Mouse (Mus musculus): ENCODE data around the gene Gm49721. TPM values are rescaled to one million over a fixed set of nuclear protein-coding genes. Genes with fewer than 3 reads are reported as not detected.
"Not testable (repeated sequence)": the region's sequence is repeated elsewhere in the genome, so short reads cannot be mapped to it uniquely, and the experiment has no call there.

The Gm49721 gene
- polyA plus RNA-seq, 1 experiment from 2014 or later = not detected

DNA sequence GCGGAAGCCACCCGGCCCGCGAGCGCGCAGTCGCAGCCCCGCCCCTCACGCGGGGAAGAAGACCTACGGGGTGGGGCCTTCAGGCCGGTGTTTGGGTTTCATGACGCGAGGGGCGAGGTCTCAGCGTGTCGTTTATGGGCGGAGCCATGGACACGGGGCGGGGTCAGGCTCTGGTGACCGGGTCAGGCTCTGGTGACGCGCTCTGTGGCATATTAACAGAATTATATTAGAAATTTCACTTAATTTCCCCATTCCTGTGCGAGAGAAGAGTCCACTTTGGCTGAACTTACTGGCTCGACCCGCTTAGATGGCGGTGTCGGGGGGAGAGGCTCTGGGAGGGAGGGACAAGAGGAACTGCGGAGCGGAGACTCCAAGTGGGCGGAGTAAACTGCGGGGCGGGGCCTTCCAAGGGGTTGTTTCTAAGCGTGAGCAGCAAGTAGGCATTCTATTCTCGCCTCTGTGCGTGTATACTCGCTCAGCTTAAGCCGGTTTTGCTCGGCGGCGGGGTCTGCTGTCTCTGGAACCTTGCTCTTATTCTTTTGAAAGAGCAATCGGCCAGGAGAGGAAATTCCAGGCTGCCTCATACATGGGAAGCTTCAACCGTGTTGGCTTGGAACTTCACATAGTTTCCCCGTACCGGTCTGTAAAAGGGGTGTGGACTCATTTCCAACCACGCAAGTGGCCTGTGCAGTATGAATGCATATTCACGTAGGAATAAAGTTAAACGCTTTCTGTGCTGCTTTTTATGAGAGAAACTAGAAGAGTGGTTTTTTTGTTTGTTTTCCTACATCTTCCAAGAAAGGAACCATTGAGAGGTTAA, 17.3 kb upstream of the Gm49721 start:
- H3K4me2 ChIP-seq (replicated peaks) = peak overlapping the region; percentile 43
- H3K9me3 ChIP-seq (replicated peaks); H3K4me1 ChIP-seq; H3K36me3 ChIP-seq; H3K27me3 ChIP-seq; H3K9ac ChIP-seq; H3K27ac ChIP-seq (replicated peaks): not testable (repeated sequence)
- under 1% methylated on average over 21 of the region's 48 CpGs for WGBS
- peak; percentile 98 for ATAC-seq (ENCODE audit: insufficient number of reproducible peaks, low FRiP score, low TSS enrichment, low read depth)
- H3K4me3 ChIP-seq (replicated peaks) = peak overlapping the region; percentile 52

DNA sequence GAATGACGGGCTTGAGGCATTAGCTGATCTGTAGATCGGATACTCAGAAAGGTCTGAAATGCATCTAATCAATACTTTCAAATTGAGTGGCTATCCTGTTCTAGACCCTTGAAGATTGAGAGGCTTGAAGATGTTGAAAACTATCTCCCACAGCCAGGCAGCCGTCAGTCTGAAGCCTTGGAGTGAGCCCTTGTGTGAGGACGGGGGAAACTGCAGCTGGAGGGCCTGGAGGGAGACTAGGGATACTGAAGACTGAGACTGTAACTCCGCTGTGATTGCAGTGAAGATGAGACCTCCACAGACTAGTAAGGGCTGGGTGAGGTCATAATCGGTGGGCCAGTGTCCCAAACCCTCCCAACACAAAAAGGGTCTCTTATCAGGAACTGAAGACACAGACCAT, 16.4 kb upstream of the Gm49721 start:
- ATAC-seq (ENCODE audit: insufficient number of reproducible peaks, low FRiP score, low TSS enrichment, low read depth); H3K4me3 ChIP-seq (replicated peaks); H3K4me1 ChIP-seq; H3K9ac ChIP-seq; H3K27ac ChIP-seq (replicated peaks); H3K4me2 ChIP-seq (replicated peaks); H3K9me3 ChIP-seq (replicated peaks); H3K27me3 ChIP-seq; H3K36me3 ChIP-seq: not testable (repeated sequence)
- 67% methylated on average over 4 of the region's 6 CpGs for WGBS

DNA sequence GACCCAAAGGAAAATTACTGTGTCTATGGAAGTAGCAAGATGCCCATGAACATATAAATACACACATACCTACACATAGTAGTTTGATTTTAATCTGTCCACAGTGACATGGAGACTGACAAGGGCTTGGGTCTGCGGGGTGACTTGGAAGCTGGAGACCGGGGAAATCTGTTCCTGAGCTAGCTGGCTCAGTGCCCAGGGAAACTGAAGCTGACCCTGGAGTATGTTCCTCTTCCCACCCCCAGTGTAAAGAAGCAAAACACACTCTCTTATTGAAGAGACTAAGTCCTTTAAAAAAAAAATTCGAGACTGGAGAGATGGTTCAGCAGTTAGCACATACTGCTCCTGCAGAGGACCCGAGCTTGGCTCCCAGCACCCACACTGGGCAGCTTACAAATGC, 15.8 kb upstream of the Gm49721 start:
- not testable (repeated sequence) for H3K27ac ChIP-seq (replicated peaks); H3K9me3 ChIP-seq (replicated peaks); H3K36me3 ChIP-seq; H3K27me3 ChIP-seq; ATAC-seq (ENCODE audit: insufficient number of reproducible peaks, low FRiP score, low TSS enrichment, low read depth); H3K9ac ChIP-seq; H3K4me3 ChIP-seq (replicated peaks); H3K4me2 ChIP-seq (replicated peaks); H3K4me1 ChIP-seq
- 57% methylated on average over 4 of the region's 4 CpGs for WGBS

DNA sequence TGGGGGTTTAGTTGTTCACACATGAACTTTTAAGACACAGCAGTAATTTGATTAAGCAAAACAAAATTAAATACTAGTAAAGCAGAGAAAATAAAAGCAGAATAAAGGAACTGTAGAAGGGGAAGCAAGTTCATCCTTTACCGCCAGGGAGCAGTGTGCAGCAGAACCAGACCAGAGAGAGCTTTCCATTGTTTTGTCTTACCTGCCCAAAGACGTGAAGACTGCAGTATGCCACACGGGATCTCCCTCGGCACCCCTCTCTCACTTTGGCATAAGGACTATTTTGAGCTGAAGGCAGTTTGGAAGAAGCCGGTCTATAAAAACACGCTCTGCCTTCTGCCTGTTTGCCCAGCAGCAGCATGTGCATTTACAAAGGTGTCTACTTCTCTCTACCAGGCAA, 13.3 kb upstream of the Gm49721 start:
- not testable (repeated sequence) for H3K27me3 ChIP-seq; H3K36me3 ChIP-seq; H3K9me3 ChIP-seq (replicated peaks); H3K4me1 ChIP-seq; H3K4me3 ChIP-seq (replicated peaks); ATAC-seq (ENCODE audit: insufficient number of reproducible peaks, low FRiP score, low TSS enrichment, low read depth); H3K27ac ChIP-seq (replicated peaks); H3K9ac ChIP-seq; H3K4me2 ChIP-seq (replicated peaks)
- WGBS = 15% methylated on average over 6 of the region's 6 CpGs

DNA sequence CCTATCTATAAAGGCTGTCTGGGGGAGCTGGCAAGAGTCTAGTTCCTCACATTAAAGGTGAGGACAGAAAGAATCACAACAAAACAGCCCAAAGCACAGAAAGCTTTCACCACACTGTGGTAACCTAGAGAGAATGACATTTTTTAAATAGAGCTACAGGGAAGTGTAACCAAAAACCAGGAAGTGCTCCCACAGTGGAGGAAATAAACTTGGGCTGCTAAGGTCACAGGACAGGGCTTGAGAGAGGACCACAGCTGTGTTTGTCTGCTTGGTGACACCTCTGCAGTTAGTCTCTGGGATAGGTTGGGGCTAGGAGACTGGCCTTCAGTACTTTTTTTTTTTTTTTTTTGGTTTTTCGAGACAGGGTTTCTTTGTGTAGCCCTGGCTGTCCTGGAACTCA, 11.0 kb upstream of the Gm49721 start:
- WGBS = 29% methylated on average over 1 of the region's 1 CpGs
- not testable (repeated sequence) for H3K4me3 ChIP-seq (replicated peaks); H3K36me3 ChIP-seq; H3K9me3 ChIP-seq (replicated peaks); H3K4me1 ChIP-seq; H3K9ac ChIP-seq; H3K27me3 ChIP-seq; H3K27ac ChIP-seq (replicated peaks); H3K4me2 ChIP-seq (replicated peaks); ATAC-seq (ENCODE audit: insufficient number of reproducible peaks, low FRiP score, low TSS enrichment, low read depth)

DNA sequence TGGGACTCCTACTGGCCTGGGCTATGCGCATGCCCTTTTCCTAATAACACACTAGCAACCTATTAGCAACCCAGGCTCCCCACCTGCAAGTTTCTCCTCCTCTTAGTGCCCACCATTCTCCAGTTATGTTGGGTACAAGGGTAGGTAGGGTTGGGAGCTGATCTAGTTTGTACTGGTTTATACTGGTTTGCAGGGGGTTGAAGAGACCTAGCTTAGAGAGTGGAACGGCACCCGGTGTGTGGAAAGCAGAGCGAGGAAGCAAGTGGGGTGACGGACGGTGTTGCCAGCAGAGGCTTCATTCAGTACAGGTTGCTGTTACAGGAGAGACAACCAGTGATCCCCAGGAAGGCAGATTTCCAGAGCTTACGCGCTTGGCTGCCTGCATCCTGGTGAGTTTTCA, 8.4 kb upstream of the Gm49721 start, which contains the start of gene Rnaset2b:
Rnaset2b (plus strand) TSS at position 301 of the 400 bp plus-strand sequence.
- not testable (repeated sequence) for H3K4me3 ChIP-seq (replicated peaks); H3K9me3 ChIP-seq (replicated peaks); ATAC-seq (ENCODE audit: insufficient number of reproducible peaks, low FRiP score, low TSS enrichment, low read depth); H3K27me3 ChIP-seq; H3K4me1 ChIP-seq; H3K4me2 ChIP-seq (replicated peaks); H3K9ac ChIP-seq; H3K27ac ChIP-seq (replicated peaks); H3K36me3 ChIP-seq
- 88% methylated on average over 1 of the region's 8 CpGs for WGBS

DNA sequence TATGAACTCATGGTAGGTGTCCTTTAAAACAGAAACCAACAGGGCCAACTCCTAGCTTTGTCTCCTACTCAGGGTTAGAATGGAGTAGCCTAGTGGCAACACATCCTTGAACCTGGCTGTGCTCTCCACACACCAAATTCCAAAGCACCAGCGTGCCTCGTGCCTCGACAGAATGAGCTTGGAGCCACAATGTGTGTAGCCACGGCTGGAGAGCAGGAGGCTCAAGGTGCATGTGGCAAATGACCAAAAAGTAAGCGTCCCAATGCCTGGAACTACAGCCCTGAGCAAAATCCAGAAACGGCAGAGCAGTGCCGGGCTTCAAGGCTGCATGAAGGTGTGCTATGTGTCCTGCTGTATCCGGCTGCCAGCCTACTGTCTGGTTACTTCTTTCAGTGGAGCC, 7.5 kb upstream of the Gm49721 start:
- WGBS = 75% methylated on average over 8 of the region's 8 CpGs
- peak; percentile 11; the same call in 1 of the 2 replicates for ATAC-seq (ENCODE audit: insufficient number of reproducible peaks, low FRiP score, low TSS enrichment, low read depth)

DNA sequence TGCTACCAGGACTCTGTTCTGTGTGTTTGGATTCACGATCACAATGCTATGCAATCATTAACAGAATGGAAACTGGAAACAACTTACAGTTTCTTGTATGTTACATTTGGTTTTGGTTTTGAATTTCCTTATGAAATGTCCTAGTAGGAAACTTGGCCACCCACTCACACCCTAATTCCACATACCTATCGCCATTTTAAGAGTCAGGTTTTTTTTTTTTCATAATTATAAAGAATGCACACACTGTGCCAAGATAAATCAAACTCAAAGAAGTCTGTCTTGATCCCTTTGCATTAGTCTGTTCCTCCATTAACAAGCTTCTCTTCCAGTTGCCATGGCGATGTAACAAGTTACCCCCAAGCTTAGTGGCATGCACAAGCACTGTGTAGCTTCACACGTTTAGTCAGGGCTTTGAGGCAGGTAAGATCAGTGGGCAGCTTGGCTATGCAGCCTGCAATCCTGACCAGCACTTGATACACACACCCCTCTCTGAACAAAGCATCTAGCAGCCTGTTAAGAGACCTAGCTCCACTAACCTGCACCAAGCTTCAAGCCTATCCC, 5.8 kb upstream of the Gm49721 start:
- H3K9me3 ChIP-seq (replicated peaks); ATAC-seq (ENCODE audit: insufficient number of reproducible peaks, low FRiP score, low TSS enrichment, low read depth); H3K4me2 ChIP-seq (replicated peaks); H3K4me3 ChIP-seq (replicated peaks); H3K9ac ChIP-seq; H3K27me3 ChIP-seq; H3K27ac ChIP-seq (replicated peaks); H3K36me3 ChIP-seq; H3K4me1 ChIP-seq: not testable (repeated sequence)
- WGBS = 51% methylated on average over 4 of the region's 4 CpGs

More for the DNA sequence above, 7.5 kb upstream of the Gm49721 start:
- not testable (repeated sequence) for H3K4me2 ChIP-seq (replicated peaks); H3K9me3 ChIP-seq (replicated peaks); H3K4me1 ChIP-seq; H3K27me3 ChIP-seq; H3K27ac ChIP-seq (replicated peaks); H3K9ac ChIP-seq; H3K4me3 ChIP-seq (replicated peaks); H3K36me3 ChIP-seq

DNA sequence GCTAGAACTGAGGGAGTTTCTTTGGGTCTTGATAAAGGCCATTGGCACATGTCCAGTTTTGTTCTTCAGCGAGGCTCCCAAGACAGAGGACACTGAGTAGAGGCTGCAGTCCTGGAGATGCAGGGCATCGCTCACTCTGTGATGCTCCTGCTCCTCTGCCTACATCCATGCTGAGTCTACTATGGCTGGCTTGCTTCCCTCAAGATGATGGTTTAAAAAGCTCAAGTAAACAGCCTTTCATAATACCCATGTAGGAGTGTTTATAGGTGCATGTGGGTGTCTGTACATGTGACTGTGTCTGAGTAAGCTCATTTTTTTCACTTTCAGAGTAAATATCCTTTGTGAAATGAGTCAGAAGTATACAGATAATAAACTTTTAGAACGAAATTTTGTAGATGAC, 3.7 kb upstream of the Gm49721 start:
- not testable (repeated sequence) for H3K9me3 ChIP-seq (replicated peaks); H3K36me3 ChIP-seq; H3K4me1 ChIP-seq; H3K27me3 ChIP-seq; H3K4me2 ChIP-seq (replicated peaks); H3K9ac ChIP-seq; H3K27ac ChIP-seq (replicated peaks); ATAC-seq (ENCODE audit: insufficient number of reproducible peaks, low FRiP score, low TSS enrichment, low read depth); H3K4me3 ChIP-seq (replicated peaks)
- 69% methylated on average over 3 of the region's 3 CpGs for WGBS

DNA sequence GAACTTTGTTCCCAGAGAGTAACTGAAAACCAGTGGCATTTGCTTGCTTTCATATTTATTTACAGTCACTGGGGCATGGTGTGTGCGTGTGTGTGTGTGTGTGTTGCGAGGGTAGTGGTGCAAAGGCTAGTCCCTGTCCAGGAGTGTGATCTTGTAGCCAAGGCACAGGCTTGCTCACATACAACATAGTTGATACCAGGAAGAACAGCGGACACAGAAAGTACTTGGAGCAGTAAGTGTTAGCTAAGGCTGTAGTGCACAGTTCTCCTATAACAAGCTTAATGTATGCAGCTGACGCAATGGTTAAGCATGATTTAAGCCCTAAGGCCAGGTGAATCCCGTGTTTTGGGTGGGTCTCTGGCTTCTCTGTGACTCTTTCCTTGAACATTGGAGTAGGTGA, 676 bp downstream of the Gm49721 start:
- peak overlapping the region; percentile 53 for H3K4me2 ChIP-seq (replicated peaks)
- H3K27me3 ChIP-seq; H3K27ac ChIP-seq (replicated peaks); ATAC-seq (ENCODE audit: insufficient number of reproducible peaks, low FRiP score, low TSS enrichment, low read depth); H3K9ac ChIP-seq; H3K36me3 ChIP-seq; H3K4me1 ChIP-seq; H3K9me3 ChIP-seq (replicated peaks): not testable (repeated sequence)
- 13% methylated on average over 5 of the region's 5 CpGs for WGBS
- peak overlapping the region; percentile 57 for H3K4me3 ChIP-seq (replicated peaks)

DNA sequence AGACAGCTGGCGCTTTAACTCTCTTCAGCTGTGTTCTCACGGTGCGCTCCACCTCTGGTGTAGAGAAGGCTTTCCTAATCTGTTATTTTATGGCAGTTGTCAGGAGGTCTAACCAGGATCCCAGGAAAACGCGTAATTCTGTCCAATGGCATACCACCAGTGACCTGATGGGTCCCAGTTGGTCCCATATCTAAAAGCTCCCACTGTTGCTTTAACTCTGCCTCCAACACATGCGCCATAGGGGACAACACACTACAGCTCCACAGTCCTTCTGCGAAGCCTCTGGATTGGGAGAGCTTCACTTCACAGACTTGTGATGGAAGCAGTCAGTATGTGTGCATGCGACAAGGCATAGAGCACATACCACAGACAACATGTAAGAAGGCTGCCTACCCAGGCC, 1.4 kb downstream of the Gm49721 start:
- H3K9ac ChIP-seq; H3K4me3 ChIP-seq (replicated peaks); H3K36me3 ChIP-seq; H3K4me2 ChIP-seq (replicated peaks); H3K4me1 ChIP-seq; H3K27ac ChIP-seq (replicated peaks); ATAC-seq (ENCODE audit: insufficient number of reproducible peaks, low FRiP score, low TSS enrichment, low read depth); H3K9me3 ChIP-seq (replicated peaks); H3K27me3 ChIP-seq: not testable (repeated sequence)
- WGBS = 92% methylated on average over 5 of the region's 8 CpGs

DNA sequence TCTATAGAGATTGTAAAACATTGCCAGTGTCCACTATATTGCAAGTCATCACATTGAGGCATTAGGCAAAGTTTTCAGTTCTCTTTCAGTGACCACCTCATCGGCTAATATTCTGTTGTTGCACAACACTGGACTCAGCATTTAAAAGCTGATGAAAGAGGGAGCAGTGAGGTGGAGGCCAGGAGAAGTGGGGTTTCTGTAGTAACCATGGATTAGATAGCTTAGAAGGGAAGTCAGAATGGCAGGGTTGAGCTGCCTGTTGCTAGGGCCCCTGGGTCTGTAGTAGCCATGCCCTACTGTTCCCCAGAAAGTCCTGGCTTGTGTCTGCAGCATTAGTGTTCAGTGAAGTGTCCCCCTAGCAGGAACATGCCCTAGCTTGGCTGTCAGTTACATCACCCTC, 7.4 kb downstream of the Gm49721 start:
- not testable (repeated sequence) for H3K9ac ChIP-seq; H3K9me3 ChIP-seq (replicated peaks); H3K4me2 ChIP-seq (replicated peaks); H3K4me3 ChIP-seq (replicated peaks); H3K27ac ChIP-seq (replicated peaks); H3K4me1 ChIP-seq; ATAC-seq (ENCODE audit: insufficient number of reproducible peaks, low FRiP score, low TSS enrichment, low read depth); H3K27me3 ChIP-seq; H3K36me3 ChIP-seq
- 97% methylated on average over 1 of the region's 1 CpGs for WGBS

All from embryonic facial prominence, embryonic 15.5 days (tissue).